Mouse (Mus musculus) stomach, embryonic 14.5 days (tissue): ENCODE data around the gene Alx1. TPM values are rescaled to one million over a fixed set of nuclear protein-coding genes. Genes with fewer than 3 reads are reported as not detected.
A peak's percentile ranks its signal among the peaks of the same experiment; 100 is the strongest.

ENCODE experiments used
- ATAC-seq: fragments of 200-750 bp; cut with Nextera tagmentation; 2 replicates; pipeline ENCODE4 v1.8.0; 2017; ENCODE audit warnings: low read depth, moderate TSS enrichment; ENCODE audit not compliant: insufficient number of reproducible peaks, insufficient read depth, low FRiP score
- H3K27ac ChIP-seq: fragments of 300-500 bp; sonication (generic); 2 replicates; pipeline ENCODE4 v1.5.1; 2014; ENCODE audit warnings: mild to moderate bottlenecking, low read length, moderate library complexity, mixed read lengths
- H3K27me3 ChIP-seq: fragments of 300-500 bp; sonication (generic); 2 replicates; pipeline ENCODE4 v1.6.1; 2014; ENCODE audit warnings: low read length, control low read depth, mixed read lengths; ENCODE audit not compliant: control insufficient read depth, insufficient read depth
- H3K36me3 ChIP-seq: fragments of 300-500 bp; sonication (generic); 2 replicates; pipeline ENCODE4 v1.6.1; 2014; ENCODE audit warnings: mild to moderate bottlenecking, control low read depth, low read length, moderate library complexity, mixed read lengths; ENCODE audit not compliant: control insufficient read depth, insufficient read depth
- H3K4me1 ChIP-seq: fragments of 300-500 bp; sonication (generic); 2 replicates; pipeline ENCODE4 v1.6.1; 2014; ENCODE audit warnings: low read length, control low read depth, mixed read lengths; ENCODE audit not compliant: control insufficient read depth, insufficient read depth
- H3K4me2 ChIP-seq: fragments of 300-500 bp; sonication (generic); replicated peaks from 2 replicates; pipeline ENCODE4 v1.6.1; 2014; ENCODE audit warnings: low read depth, low read length, control low read depth
- H3K4me3 ChIP-seq: fragments of 300-500 bp; sonication (generic); 2 replicates; pipeline ENCODE4 v1.5.1; 2014; ENCODE audit warnings: low read depth, low read length, control low read depth
- H3K9ac ChIP-seq: fragments of 300-500 bp; sonication (generic); replicated peaks from 2 replicates; pipeline ENCODE4 v1.6.1; 2014; ENCODE audit warnings: low read depth, mild to moderate bottlenecking, control low read depth, low read length, moderate library complexity, mixed read lengths
- H3K9me3 ChIP-seq: fragments of 300-500 bp; sonication (generic); 2 replicates; pipeline ENCODE4 v1.6.1; 2016; ENCODE audit warnings: low read depth, low read length, control low read depth; ENCODE audit not compliant: control insufficient read depth
- WGBS: fragments of 180-500 bp; shearing (Covaris S2); extraction: QIAGEN DNeasy Blood & Tissue Kit; methylation state at CpG from one replicate; pipeline ENCODE4 v1.1.7; 2014; 5-methylcytosine and 5-hydroxymethylcytosine counted together
- polyA plus RNA-seq: library from polyadenylated mRNA; unstranded; fragments of >200 nt; fragmentation: Nextera tagmentation; extraction: Ambion mirVana; gene quantifications from 2 replicates; pipeline ENCODE4 v1.2.1, GENCODE M21; 2014

The Alx1 gene
- polyA plus RNA-seq, 1 experiment from 2014 or later = not detected

DNA sequence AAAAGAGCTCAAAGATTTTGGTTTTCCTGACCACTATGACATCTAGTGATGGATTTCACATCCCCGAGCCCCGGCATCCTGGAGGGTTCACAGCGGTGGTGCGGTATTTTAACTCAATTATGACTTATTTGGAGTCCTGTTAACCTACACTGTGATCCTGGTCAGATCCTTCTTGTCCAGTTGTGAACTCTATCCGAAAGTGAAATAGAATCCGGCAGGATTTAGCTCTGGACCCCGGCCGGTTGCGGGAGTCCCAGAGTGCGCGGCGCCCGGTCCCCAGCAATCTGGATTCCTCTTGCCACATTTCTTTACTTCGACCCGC lies 2.1 kb downstream of the Alx1 start:
- H3K27ac ChIP-seq = no peak overlapping the region
- peak overlapping the region; percentile 36; the same call in 1 of the 2 replicates for H3K4me2 ChIP-seq
- no peaks in the 10 kb centered on the region for H3K36me3 ChIP-seq
- H3K4me1 ChIP-seq = no peaks in the 10 kb centered on the region; the same call in 1 of the 2 replicates
- H3K9ac ChIP-seq = no peak overlapping the region
- H3K4me3 ChIP-seq = peak overlapping the region; percentile 17; the same call in 1 of the 2 replicates
- H3K27me3 ChIP-seq = peaks cover 35% of the 10 kb centered on the region
- ATAC-seq = no peak
- H3K9me3 ChIP-seq = no peaks in the 10 kb centered on the region
- WGBS = under 1% methylated on average over 15 of the region's 15 CpGs

DNA sequence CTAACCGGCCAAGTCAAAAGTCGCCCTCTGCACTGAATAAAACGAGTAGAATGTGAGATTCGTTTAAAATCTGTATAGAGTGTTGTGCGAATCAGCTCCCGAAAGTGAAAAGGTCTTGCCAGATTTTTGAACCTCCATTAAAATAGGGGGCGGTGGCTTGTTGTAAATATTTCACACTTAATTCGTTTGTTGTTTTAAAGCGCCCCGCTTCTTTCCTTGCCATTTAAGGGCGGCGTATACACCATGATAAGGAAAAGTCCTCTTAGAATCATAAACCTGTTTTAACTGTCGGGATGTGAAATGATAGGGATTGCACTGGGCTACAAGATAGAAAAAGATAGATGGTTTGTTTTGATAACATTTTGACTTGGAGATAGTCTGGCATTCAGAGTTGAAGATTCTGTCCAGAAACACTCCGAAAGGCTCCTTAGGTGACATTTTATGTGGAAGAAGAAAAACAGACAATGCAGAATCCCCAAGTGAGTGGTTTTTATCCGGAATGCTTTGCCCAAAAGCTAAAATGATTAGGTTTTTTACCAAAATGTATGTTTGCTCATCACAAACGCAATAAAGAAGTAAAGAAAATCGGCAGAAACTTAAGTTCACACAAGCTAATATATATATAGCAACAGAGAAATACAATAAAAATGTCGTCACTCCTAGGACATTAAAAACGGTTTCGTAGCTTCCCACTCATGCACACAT lies 2.6 kb downstream of the Alx1 start:
- ATAC-seq = no peak
- Histone ChIP-seq H3K9me3 (no peaks in the 10 kb centered on the region), H3K4me1 (no peaks in the 10 kb centered on the region; the same call in 1 of the 2 replicates), H3K36me3 (no peaks in the 10 kb centered on the region), H3K27me3 (peaks cover 34% of the 10 kb centered on the region), H3K9ac (no peak overlapping the region), H3K4me3 (no peak overlapping the region), H3K4me2 (no peak overlapping the region), H3K27ac (no peak overlapping the region)
- WGBS = 2% methylated on average over 20 of the region's 20 CpGs

DNA sequence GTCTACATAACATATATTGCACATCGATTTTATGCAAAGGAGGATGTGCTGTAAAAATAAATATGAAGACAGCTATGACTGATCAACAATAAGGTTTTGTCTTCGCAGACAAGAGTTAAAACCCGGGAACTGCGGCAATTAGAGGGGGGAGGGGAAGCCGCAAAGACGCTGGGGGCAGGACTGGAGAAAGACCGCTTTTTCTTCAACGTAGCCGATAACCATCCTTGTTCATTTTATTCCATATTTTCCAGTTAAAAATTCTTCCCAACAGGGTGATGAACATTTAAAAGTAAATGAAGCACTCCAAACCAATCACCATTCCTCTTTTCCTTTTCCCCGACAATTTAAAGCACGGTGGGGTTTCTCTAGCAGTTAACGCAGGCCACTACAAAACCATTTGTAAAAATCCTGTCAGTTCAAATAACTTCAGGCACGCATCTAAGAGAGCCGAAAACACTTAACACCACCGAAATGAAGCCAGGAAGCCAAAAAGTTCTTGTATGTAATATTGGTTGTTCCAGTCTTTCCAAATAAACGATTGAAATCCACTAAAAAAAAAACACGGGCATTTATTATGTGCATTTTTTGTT lies 3.3 kb downstream of the Alx1 start:
- WGBS = under 1% methylated on average over 17 of the region's 17 CpGs
- H3K4me3 ChIP-seq = no peak overlapping the region
- no peaks in the 10 kb centered on the region for H3K36me3 ChIP-seq
- no peak overlapping the region for H3K27ac ChIP-seq
- H3K9ac ChIP-seq = no peak overlapping the region
- H3K27me3 ChIP-seq = peaks cover 30% of the 10 kb centered on the region
- H3K4me1 ChIP-seq = no peaks in the 10 kb centered on the region; the same call in 1 of the 2 replicates
- no peaks in the 10 kb centered on the region for H3K9me3 ChIP-seq
- ATAC-seq = no peak
- no peak overlapping the region for H3K4me2 ChIP-seq

DNA sequence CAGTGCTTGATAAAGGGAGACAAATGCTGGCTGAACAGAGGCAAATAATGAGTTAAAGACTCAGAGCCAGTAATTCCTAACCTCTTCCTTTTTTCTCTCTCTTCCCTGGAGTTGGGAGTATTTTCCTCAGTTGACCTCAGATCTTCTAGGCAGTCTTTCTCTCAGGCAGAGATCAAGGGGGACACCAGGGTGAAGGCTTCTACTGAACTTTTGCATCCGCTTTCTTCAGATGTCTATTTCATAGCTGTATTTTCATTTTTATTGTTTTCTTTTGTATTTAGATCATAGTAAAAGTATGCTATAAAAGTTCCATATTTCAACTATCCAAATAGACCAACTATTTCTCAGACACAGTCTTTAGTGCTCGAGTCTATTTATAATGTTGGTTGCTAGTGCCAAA lies 27.5 kb downstream of the Alx1 start:
- Histone ChIP-seq H3K9me3 (no peaks in the 10 kb centered on the region), H3K36me3 (no peaks in the 10 kb centered on the region), H3K4me2 (no peak overlapping the region), H3K27me3 (no peaks in the 10 kb centered on the region), H3K4me1 (no peaks in the 10 kb centered on the region), H3K9ac (no peak overlapping the region), H3K4me3 (no peak overlapping the region), H3K27ac (no peak overlapping the region)
- ATAC-seq = no peak
- 62% methylated on average over 2 of the region's 2 CpGs for WGBS

DNA sequence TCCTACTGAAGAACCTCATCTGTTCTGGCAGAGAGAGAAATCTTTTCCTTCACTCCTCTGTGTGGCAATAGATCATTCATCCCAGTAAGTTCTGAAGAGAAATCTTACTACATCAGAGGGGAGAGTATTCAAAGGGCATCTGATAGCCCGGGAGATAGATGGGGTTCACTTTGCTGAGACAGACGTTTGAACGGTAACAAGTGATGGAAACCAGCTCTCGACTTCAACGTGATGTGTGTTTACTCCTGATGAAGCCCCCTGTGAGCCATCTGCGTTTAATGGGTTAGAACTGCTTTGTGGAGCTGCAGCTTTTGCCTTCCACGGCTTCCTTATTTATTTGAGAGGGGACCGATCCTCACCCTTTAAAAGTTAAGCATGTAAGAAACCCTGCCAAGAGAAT lies 29.1 kb downstream of the Alx1 start:
- H3K27me3 ChIP-seq = no peaks in the 10 kb centered on the region
- H3K4me3 ChIP-seq = no peak overlapping the region
- no peaks in the 10 kb centered on the region for H3K36me3 ChIP-seq
- no peaks in the 10 kb centered on the region for H3K9me3 ChIP-seq
- ATAC-seq = no peak
- no peak overlapping the region for H3K4me2 ChIP-seq
- H3K4me1 ChIP-seq = no peaks in the 10 kb centered on the region
- no peak overlapping the region for H3K9ac ChIP-seq
- 16% methylated on average over 8 of the region's 8 CpGs for WGBS
- no peak overlapping the region for H3K27ac ChIP-seq

DNA sequence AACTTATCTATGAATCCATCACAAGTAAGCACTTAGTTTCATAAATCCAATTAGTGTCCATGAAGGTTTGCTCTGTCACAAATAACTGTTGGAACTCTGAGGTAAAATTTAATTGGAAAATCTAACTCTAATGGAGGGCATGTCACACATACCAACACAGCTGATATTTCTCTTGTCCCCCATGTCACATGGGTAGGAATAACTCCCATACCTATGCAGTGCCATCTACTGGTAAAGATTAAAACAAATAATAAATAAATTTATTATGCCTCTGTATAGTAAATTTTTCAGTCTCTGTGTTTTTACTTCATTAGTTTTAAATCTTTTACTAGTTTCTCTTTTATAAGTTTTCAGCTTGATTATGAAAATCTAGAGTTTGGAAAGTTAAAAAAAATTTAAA lies 30.4 kb downstream of the Alx1 start:
- no peak overlapping the region for H3K4me3 ChIP-seq
- no peak overlapping the region for H3K4me2 ChIP-seq
- H3K27me3 ChIP-seq = no peaks in the 10 kb centered on the region
- H3K9me3 ChIP-seq = no peaks in the 10 kb centered on the region
- no peaks in the 10 kb centered on the region for H3K4me1 ChIP-seq
- H3K27ac ChIP-seq = no peak overlapping the region
- H3K9ac ChIP-seq = no peak overlapping the region
- H3K36me3 ChIP-seq = no peaks in the 10 kb centered on the region
- no peak for ATAC-seq

DNA sequence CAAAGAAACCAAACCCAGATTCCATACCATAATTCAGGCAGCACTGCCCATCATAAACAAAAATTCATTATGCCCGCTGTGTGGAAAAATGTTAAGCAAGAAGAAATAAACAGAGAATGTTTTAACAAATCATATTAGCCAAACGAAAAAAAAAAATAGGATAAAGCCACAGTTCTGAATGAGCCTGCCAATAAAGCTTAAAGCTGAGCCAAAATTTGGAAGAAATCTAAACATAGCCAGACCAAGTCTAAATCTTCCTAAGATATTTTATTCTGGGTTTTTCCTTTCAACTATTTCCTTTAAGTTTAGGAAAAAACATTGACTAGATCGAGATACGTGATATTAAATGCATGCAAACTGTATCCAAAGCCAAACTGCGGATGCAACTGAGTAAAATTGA lies 54.9 kb downstream of the Alx1 start:
- no peak for ATAC-seq
- Histone ChIP-seq H3K4me1 (no peaks in the 10 kb centered on the region), H3K4me3 (no peak overlapping the region), H3K27ac (no peak overlapping the region), H3K9ac (no peak overlapping the region), H3K4me2 (no peak overlapping the region), H3K27me3 (no peaks in the 10 kb centered on the region), H3K36me3 (no peaks in the 10 kb centered on the region), H3K9me3 (no peaks in the 10 kb centered on the region)
- 71% methylated on average over 5 of the region's 5 CpGs for WGBS

DNA sequence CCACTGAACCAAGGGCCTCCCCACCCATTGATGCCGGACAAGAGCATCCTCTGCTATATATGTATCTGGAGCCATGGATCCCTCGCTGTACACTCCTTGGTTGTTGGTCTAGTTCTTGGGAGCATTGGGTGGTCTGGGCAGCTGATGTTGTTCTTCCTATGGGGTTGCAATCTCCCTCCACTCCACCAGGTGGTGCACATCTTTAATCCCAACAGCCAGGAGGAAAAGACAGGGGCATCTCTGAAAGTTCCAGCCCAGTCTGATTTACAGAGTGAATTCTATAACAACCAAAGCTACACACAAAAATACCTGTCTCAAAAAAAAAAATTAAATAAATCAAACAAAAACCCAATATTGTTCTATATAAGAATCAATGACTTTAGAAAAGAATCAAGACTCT lies 70.4 kb downstream of the Alx1 start:
- Histone ChIP-seq H3K27me3 (no peaks in the 10 kb centered on the region), H3K4me2 (no peak overlapping the region), H3K9ac (no peak overlapping the region), H3K27ac (no peak overlapping the region), H3K4me3 (no peak overlapping the region), H3K9me3 (no peaks in the 10 kb centered on the region), H3K4me1 (no peaks in the 10 kb centered on the region), H3K36me3 (no peaks in the 10 kb centered on the region)
- no peak for ATAC-seq
- 89% methylated on average over 2 of the region's 2 CpGs for WGBS
